Mouse (Mus musculus) B cell, adult 2 months (primary cell): ENCODE results near the gene Tbc1d10a.

Experiments used
- DNase-seq, 2 experiments: peaks; one replicate each; pipeline ENCODE4 v3.0.0; 2022

Tbc1d10a gene

GRCm38 (mm10) chr11:4217914-4218629, 31.5 kb downstream of the Tbc1d10a start, which contains the start of gene Castor1:
Castor1 (plus strand) TSS chr11:4218225.
- DNase-seq = peak; percentile 87 to 88

- DNase-seq = no peak
Observed at GRCm38 (mm10) chr11:4218637-4219036, 32.0 kb downstream of the Tbc1d10a start.

DNA sequence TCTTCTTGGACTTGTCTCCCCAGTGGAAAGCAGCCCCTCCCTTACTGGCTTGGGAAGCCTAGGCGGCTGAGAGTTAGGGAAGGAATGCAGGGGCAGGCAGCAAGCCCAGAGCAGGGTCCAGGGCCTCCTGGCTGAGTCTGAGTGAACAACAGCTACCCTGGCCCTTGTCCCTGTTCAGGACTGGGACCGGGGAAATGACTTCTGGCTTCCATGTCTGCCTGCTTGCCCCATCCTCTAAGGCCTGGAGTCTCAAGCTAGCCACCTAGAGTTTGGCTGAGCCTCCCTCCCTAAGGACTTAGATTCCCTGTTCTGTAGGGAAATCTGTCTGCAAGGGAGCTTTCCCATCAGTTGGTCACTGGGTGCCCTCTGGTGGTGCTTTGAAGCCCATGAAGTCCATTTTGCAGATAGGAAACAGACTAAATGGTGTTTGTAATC, 32.7 kb downstream of the Tbc1d10a start:
- DNase-seq = peak; percentile 53 to 56

- DNase-seq = no peak
Observed at GRCm38 (mm10) chr11:4219908-4220307, 33.3 kb downstream of the Tbc1d10a start.

GRCm38 (mm10) chr11:4220443-4221400, 34.1 kb downstream of the Tbc1d10a start:
- DNase-seq = peak; percentile 94

DNA sequence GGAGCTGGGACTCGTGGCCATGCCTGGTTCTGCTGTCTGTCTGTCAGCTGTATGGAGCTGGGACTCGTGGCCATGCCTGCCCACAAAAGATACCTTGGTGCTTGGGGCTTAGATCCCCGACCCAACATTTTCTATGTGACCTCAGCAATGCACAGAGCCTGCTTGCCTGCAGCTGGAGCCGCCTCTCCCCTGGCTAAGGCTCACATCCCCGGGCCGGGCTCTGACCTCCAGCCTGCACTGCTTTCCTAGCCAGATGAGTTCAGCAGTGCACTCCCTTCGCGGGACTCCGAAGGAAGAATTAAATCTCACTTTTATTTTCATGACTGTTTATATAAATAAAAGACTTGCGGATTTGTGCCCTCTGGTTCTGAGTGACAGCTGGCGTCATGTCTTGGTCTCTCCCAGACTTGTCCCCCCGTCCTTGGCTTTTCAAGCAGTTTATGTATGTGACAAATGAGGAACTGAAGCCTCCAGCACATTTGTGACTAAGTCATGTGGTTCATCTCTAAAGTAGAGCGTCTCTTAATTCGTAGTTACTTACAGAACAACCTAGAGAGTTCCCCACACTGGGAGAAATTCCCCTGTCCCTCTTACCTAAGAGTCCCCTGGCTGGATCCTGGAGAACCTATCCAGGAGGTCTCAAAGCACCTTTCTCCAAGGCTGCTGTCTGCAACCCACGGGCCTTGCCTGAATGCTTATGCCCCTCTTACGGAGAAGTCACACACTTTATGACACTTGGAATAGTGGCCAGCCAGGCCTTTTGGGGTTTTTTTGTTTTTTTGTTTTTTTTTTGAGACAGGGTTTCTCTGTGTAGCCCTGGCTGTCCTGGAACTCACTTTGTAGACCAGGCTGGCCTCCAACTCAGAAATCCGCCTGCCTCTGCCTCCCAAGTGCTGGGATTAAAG, 35.7 kb downstream of the Tbc1d10a start:
- peak; percentile 25 to 31 for DNase-seq

DNA sequence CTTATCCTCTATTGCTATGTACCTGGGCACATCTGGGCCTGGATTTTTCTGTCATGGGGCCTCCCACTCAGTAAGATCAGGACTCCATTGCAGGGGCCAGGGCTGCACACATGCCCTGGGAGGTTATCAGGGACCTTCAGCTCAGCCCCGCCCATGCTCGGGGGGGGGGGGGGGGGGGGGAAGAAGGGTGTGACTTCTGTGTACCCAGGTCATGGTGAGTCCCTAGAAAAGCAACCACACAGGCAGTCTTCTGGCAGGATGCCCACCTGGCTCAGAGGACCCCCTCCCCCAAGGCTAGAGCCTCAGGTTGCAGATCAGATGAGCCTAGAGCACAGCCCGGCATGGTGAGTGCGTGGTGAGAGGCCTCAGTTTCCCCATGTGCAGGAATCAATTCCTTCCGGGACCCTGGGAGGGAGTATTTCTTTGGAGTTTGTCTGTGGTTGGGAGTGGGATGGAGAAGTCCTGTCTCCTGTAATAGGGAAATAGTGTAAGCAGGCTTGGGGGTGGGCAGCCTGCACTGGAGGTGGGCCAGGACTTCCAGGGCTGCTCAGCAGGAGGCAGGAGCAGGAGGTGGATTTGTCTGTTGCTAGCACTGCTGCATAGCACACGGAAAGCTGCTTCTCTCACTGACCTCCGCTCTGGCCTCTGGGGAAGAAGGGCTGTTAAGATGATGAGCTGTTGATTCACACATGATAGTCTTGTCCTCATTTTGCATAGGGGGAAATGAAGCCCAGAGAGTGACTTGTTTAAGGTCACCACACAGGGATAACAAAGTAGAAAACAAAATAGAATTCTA, 37.0 kb downstream of the Tbc1d10a start:
- no peak for DNase-seq

- DNase-seq = no peak
Observed at GRCm38 (mm10) chr11:4224223-4224622, 37.6 kb downstream of the Tbc1d10a start.

DNA sequence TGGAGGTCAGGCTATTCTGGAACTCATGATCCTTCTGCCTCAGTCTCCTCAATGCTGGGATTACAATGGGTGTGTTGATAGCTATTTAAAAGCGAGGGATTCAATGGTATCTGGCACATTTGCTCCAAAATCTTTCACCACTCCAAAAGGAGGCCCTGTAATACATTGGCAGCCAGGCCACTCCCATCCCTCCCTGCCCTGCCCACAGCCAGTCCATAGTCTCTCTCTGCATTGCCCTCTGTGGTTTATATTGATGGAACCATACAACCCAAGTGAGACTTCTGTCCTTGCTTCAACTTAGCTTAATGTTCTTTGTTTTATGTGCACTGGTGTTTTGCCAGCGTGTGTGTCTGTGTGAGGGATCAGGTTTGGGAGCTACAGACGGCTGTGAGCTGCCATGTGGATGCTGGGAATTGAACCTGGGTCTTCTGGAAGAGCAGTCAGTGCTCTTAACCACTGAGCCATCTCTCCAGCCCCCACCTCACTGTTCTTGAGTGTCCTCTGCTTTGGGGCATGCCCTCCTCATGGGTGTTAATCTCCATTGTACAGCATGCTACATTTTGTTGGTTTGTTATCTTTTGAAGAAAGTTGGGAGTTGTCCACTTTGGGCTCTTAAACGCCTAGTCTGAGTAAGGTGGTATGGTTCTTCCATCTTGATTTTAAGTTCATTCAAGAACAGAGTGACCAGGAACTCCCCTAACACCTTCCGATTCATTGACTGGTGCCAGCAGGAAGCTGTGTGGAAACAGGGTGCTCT, 40.2 kb downstream of the Tbc1d10a start:
- DNase-seq = no peak

DNA sequence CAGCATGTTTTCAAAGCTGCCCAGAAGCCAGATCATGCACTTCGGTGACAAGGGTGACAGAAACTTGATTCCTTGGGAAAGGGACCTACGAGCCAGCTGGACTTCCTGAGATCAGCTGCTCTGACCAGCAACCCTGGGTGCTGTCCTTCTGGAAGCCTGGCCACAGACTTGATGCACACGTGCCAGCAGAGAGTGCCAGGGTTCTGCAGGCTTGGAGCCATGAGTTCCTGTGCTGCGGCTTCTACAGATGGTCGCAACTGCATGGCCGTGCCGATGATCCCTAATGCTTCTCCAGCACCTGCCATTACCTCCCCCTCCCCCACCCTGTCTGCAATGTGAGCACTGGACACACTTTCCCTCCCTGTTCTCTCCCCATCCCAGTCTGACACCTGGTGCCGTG, 41.9 kb downstream of the Tbc1d10a start:
- no peak for DNase-seq

DNA sequence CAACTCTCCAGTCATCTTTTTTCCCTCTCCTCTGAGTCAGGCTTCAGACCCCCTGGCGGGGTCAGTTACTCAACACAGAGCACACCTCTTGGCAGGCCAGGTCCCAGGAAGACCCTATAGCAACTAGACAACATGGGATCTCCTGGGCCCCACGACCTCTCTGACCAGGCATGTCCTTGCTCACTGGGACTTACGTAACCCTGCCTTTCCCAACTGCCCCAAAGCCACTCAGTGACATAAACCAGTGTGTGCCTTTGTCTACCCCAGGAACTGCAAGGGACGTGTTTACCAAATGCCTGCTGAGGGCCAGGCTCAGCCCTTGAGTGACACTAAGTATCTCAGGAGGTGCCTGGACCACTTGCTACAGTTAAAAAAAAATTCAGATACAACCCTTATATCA, 43.3 kb downstream of the Tbc1d10a start:
- no peak for DNase-seq

DNA sequence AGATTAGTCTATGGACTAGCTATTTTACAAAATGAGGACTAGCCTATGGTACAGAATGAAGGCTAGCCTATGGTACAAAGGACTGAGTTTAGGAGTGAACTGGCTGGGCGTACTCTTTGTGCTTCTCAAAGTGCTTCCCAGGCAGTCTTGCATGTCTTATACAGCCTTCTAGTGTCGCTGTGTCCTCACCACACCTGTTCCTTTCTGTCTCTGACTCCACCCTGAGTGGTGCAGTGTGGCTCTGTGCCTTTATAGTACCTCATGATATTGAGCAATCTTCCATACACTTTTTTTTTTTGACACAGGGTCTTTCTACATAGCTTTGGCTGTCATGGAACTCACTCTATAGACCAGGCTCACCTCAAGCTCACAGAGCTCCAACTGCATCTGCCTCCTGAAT, 44.8 kb downstream of the Tbc1d10a start:
- DNase-seq = no peak

DNA sequence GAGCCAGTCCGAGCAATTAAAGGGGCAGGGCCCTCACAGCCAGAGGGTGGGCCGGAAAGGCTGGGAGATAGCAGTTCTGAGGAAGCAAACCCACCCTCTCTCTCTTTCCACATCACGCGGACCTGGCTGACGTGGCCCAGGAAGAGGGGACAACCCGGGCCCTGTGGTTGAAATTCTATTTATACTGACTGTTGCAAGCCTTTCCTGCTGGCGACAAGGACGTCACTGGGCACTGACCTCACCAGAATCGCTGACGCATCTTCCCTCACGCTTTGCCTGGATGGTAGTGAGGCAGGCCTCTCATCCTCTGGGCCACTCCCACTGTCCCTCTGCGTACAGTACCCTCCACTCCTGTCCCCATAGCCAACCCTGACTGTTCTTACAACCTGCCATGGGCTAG, 46.1 kb downstream of the Tbc1d10a start:
- DNase-seq = no peak

GRCm38 (mm10) chr11:4235052-4235655, 48.6 kb downstream of the Tbc1d10a start:
- no peak for DNase-seq

DNA sequence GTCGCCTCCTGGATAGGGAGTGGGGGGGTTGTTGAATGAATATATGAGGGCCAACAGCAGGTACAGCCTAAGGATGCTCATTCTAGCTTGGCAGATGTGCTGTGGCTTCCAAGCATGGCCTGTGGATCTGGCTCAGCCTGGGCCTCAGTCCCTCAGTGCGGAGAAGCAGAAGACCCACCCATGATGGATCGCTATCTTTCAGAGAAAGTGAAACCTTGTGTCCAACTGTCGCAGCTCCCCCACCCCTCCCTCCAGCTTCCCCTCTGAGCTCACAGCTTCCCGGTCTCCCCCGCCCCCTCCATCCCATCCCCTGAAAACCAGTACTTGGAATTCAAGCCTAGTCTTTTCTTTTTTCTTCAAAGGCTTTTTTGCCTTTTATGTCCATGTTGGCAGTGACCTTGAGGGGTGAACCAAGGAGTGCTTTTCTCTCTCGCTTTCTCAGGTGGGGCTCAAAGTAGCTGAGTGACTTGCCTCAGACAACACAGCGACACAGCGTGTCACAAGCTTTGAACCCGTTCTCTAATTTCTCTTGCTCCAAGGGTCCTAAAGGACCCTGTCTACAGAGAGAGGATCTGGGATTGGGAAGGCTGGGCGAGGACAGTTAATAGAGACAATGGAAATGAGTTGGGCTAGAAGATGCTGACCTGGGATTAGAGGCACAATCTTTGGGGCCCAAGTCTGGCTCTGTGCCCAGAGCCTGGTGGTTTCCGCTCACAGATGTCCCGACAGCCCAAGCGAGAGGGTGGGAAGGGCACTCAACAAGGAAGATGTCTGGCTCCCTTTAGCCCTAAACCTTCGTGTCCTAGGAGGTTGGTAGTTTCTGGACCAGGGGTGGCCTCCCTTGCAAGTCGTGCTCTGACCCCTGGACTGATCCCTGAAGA, 49.3 kb downstream of the Tbc1d10a start, which contains the start of gene Osm:
Gene Osm, plus strand, starts transcription at position 756 of the 881 bp plus-strand sequence.
- peak; percentile 61 for DNase-seq

DNA sequence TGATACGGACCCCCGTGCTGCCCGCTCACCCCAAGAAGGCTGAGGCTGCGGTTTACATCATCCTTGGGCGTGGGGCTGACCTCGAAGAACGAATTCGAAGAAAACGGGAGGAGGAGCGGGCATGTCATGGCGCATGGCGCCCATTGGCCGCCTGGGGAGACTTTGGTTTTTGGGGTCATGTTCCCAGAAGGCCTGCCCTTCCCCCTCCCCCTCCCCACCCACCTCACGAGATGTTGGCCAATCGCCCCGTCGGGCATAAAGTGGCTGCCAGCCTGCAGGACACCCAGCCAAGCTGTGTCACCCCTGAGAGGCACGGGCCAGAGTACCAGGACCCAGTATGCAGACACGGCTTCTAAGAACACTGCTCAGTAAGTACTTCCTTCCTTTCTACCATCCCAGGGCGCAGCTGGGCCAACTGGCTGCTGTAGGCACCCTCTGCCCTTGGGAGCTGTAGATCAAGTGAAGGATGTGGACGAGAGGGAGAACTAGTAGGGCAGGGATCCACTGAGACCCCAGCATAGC, 50.0 kb downstream of the Tbc1d10a start:
- DNase-seq = peak; percentile 26 to 31

DNA sequence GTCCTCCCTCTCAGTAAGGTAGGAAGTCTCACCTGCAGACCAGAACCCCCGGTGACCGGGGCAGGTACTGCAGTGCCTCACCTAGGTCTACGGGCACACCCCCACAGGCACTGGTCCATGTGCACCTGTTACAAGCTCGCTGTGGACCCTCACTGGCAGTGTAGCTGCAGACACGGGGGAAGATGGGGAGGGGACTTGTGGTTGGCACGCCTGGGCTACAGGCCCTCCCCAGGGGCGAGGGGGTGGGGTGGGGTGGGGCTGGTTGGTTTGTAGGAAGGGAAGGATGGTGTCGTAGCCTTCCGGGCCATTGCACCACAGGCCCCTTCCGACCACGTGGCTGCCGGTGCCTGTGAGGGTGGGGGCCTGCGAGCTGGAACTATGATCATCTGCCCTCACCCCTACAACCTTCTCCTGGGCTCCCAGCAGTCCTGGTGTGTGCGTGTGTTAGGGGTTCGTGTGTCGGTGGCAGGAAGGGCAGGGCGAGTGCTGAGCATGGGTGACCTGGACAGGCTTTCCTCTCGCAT, 50.9 kb downstream of the Tbc1d10a start:
- DNase-seq = peak; percentile 76 to 77

GRCm38 (mm10) chr11:4238167-4238566, 51.6 kb downstream of the Tbc1d10a start:
- DNase-seq = no peak

GRCm38 (mm10) chr11:4239691-4240090, 53.1 kb downstream of the Tbc1d10a start:
- no peak for DNase-seq
